14 mouse cellular contexts compared by ENCODE assay signal in the genomic region with DNA sequence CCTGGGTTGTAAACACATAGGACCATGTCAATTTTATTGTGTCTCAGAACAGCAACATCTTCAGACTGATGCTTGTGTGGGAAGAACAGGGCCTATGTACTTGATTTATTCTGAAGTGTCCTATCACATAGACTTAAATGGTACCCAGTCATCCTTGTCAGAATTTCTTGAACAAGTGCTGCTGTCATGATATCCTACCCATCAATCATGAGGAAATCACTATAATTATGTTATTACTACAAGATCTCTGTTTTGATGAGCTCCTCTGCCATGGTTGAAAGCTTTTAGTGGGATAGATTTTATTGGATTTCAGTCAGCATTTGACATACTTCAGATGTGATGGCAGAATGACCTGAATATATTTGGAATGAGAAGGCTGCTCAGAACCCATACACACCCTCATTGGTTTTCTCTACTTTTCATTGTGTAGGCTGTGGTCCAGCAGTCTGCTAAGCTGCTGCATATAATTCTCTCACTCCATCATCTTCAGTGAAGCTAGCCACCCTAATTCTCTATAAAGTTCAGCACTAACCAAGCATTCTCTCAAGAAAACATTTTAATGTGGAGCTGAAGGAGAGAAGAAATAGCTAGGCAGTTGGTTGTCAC.
"Had no signal": no experiment of that assay in that cellular context is flagged by ENCODE, and none has a peak within 500 bp of the region (broad histone marks: within the 10 kb centered on the region; RNA-seq: fewer than 3 reads in every experiment).

No protein-coding gene starts in this region.

- H3K27ac ChIP-seq: layer of hippocampus, adult 2 months; limb, embryonic 13.5 days; liver, embryonic 14.5 days had no signal

- H3K9me3 ChIP-seq: limb, embryonic 13.5 days had no signal

- H3K4me2 ChIP-seq: limb, embryonic 13.5 days had no signal

- DNase-seq: kidney, adult 9 months; kidney, postnatal 10 days; kidney, postnatal 4 days; left cerebral cortex, postnatal 4 days; lung, adult 18-20 months; lung, postnatal 36 days; midbrain, embryonic 14.5 days; right cerebral cortex, postnatal 4 days; spleen, adult 18-20 months; thymus, adult 18-20 months; thymus, postnatal 14 days had no signal

- H3K4me3 ChIP-seq: layer of hippocampus, adult 2 months; limb, embryonic 13.5 days had no signal

- H3K36me3 ChIP-seq: limb, embryonic 13.5 days had no signal

- H3K27me3 ChIP-seq: limb, embryonic 13.5 days had no signal

- H3K4me1 ChIP-seq: limb, embryonic 13.5 days had no signal

- H3K9ac ChIP-seq: limb, embryonic 13.5 days; liver, embryonic 14.5 days had no signal
